Mouse (Mus musculus) adrenal gland, postnatal 36 days (tissue): ENCODE measurements around the gene D630045J12Rik. TPM values are rescaled to one million over a fixed set of nuclear protein-coding genes. Genes with fewer than 3 reads are reported as not detected.

Experiments
- DNase-seq, 2 experiments: peaks; one replicate each; pipeline ENCODE4 v3.0.0; 2021; ENCODE audit warnings: mixed read lengths in 1 of 2
- total RNA-seq, 2 experiments: library from RNA; stranded (reverse); gene quantifications; 2 replicates each; pipeline ENCODE4 v1.2.3; 2021

The D630045J12Rik gene
- total RNA-seq, 2 experiments from 2014 or later = 3.0 to 3.7 TPM

GRCm38 (mm10) chr6:38192952-38193351 is 60.9 kb downstream of the D630045J12Rik start:
- DNase-seq = no peak

- DNase-seq = no peak
Measured at GRCm38 (mm10) chr6:38186312-38186950, 67.4 kb downstream of the D630045J12Rik start.

GRCm38 (mm10) chr6:38184791-38185190 is 69.0 kb downstream of the D630045J12Rik start:
- no peak for DNase-seq

GRCm38 (mm10) chr6:38181756-38182318 is 72.0 kb downstream of the D630045J12Rik start:
- no peak for DNase-seq

DNA sequence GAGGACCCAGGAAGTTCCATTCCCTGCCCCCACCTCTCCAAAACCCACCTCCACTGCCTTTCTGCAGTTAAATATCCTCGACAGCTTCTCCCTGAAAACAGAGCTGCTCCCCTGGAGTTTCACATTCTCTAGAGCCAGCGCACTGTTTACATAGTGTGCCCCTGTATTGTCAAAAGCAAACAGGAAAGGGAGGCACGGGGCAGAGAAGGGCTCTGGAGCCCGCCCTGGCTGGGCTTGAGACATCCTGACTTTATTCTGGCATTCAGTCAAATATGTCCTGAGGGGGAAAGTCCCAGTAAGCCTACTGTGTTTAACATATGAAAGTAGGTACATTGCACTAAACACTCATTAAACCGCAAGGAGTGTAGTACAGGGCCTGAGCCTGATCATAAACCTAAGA is 73.1 kb downstream of the D630045J12Rik start:
- no peak for DNase-seq

GRCm38 (mm10) chr6:38165385-38165784 is 88.4 kb downstream of the D630045J12Rik start:
- DNase-seq = no peak

DNA sequence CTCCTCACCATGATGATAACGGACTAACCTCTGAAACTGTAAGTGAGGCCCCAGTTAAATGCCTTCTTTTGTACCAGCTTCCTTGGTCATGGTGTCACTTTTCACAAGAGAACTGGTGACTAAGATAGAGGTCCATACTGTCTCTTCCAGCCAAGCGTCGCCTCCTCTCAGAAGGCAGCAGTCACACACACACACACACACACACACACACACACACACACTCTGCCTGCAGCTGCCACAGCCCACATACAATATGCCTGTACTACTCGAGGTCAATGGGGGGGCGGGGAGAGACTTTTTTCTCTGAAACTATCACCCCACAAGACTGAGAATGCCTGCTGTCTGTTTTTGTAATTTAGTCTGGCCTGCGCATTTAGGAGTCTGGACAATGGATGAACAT is 89.1 kb downstream of the D630045J12Rik start:
- no peak for DNase-seq

GRCm38 (mm10) chr6:38162825-38163504 is 90.8 kb downstream of the D630045J12Rik start:
- no peak for DNase-seq

- DNase-seq = no peak
Measured at GRCm38 (mm10) chr6:38160556-38160955, 93.3 kb downstream of the D630045J12Rik start.

DNA sequence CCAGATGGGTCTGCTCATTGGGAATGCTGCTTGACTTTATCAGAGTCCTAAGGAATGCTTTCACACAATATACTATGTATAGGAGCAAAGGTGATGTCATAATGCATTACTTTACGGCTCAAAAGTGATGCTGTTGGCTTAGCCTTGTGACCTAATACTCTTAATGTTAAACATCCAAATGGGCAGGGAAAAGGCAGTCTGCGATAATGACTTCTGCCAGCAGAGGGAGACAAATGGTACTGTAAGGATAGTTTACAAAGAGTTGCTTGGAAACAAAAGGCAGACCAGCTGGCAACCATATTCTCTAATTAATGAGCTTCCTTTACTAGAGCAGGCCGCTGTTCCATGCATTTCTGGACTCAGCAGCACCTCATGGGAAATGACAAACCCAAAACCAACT is 93.7 kb downstream of the D630045J12Rik start:
- peak; percentile 76 to 83 for DNase-seq

GRCm38 (mm10) chr6:38159576-38159975 is 94.2 kb downstream of the D630045J12Rik start:
- DNase-seq = no peak

GRCm38 (mm10) chr6:38157925-38158324 is 95.9 kb downstream of the D630045J12Rik start:
- DNase-seq = no peak

DNA sequence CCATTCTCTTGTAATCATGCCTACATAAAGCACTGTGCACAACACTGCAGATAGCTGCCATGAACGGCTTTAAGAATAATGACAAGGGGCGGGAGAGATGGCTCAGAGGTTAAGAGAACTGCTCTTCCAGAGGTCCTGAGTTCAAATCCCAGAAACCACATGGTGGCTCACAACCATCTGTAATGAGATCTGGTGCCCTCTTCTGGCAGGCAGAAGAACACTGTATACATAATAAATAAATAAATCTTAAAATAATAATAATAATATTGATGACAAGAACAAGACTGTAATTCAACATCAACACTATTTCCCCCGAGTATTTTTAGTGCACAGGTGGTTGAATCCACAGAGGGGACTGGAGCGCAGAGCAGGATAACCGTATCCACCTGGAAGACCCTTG is 97.6 kb downstream of the D630045J12Rik start:
- DNase-seq = no peak

DNA sequence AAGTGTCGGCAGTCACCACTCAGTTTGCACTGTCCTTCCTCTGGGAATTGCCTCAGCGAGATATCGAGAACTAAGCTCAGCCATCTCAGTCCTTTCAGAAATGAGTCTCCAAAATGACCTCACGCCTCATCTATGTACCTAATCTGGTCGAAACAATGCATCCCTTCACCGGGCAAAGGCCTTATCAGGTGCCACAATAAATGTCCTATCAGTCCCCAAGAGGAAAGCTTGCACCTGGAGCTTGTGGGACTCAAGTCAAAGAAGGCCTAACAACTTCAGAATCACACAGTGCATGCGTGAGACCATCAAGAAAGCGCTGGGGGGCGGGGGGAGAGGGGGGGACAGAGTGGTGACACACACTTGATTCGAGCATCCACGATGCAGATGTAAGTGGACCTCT is 101.5 kb downstream of the D630045J12Rik start:
- no peak for DNase-seq

DNA sequence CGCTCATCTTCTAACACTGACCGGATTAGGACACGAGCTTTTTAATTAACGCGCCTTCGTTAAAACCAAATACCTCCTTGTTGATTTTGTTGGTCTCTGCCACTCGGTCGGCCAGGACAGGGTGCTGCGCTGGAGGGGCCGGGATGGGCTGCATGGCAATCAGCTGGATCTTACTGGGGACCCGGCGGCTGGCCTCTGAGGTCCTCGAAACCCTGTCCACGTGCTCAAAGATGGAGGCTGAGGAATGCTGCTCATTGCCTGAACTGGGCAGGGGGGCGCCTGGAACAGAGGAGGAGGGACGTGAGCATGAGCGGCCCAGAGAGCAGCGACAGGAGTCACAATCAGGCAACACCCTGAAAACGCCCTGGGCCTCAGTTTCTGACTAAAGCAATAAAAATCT is 104.3 kb downstream of the D630045J12Rik start:
- DNase-seq = no peak

GRCm38 (mm10) chr6:38148626-38149025 is 105.2 kb downstream of the D630045J12Rik start:
- DNase-seq = no peak

DNA sequence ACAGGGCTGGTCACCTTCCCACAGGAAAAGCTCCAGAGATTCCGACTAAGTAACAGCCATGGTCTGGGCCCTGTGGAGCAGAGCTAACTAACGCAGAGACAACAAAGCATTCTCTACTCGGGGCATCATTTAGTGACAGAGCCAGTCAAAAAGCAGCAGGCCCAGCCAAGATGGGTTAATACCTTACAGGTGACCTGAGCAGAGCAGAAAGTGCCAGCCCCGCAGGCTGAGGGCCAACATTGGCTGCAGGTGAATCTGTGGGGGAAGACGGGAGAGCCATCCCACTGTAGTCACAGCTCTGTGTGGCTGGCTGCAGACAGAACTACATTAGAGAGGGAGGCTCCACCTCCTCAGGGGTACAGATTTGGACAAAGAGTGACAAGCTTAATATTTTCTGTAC is 106.5 kb downstream of the D630045J12Rik start:
- no peak for DNase-seq

- DNase-seq = peak in 1 of 2 experiments; percentile 16
Measured at GRCm38 (mm10) chr6:38145463-38146065, 108.2 kb downstream of the D630045J12Rik start.

DNA sequence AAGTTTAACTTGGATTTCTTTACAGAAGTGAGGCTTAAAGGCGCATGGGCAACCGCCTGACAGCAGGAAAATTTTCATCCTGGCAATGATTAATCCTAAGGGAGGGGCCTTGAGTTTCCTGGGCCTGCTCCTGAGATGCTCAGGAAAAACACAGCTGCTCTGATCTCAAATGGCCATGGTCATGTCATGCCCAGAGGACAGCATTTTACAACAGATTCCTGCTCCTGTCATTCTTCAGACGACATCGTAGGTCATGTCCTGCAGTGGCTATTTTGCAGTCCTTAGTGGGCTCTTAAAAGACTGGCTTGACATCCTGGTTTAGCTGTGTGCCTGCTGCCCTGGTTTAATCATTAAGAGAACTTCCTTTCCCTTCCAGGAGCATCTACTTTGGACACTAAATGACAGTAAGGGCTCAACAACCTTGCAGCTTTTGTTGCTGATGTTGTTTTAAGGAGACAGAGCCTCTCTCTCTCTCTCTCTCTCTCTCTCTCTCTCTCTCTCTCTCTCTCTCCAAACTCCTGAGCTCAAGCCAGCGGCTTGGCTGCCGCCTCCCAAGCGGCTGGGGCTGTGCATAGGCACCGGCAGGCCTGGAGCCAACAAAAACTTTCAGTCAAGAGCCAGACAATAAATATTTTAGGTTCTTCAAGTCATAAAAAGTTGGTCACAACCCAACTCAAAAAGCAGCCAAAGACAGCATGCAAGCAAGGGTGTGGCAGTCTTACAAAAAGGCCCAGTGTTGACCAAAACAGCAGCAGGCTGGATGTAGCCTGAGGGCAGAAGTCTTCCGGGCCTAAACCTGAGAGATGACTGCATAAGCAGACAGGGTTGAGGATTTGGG is 109.4 kb downstream of the D630045J12Rik start:
- DNase-seq = peak; percentile 52 to 69

DNA sequence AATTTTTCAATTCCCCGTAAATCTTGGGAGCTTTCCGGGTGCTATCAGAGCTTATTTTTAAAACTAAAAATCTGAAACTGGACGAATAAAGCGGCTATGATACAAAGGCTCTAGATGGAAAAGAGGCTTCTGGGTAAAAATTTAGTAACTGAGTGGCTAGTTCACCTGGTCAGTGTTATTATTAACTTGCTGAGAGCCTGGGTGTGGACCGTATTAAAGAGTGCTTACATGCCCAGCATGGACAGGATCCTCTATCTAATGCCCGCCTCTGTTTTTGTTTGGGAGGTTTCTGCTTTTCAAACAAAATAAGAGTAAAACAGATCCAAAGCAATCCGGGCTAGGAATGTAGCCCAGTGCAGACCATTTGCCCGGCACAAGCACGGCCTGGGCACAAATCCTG is 113.4 kb downstream of the D630045J12Rik start:
- no peak for DNase-seq

- DNase-seq = no peak
Measured at GRCm38 (mm10) chr6:38139086-38139485, 114.7 kb downstream of the D630045J12Rik start.
